Mouse (Mus musculus) bone marrow macrophage, adult 2 months (primary cell): Measurements from ENCODE around the gene Zc2hc1b.

ENCODE experiments used
- CTCF ChIP-seq: IDR thresholded peaks from 2 replicates; pipeline ENCODE4 v1.5.1; 2012; ENCODE audit warnings: low read depth, mild to moderate bottlenecking, low read length, moderate library complexity
- POLR2A ChIP-seq: IDR thresholded peaks from 2 replicates; pipeline ENCODE4 v1.6.1; 2012; ENCODE audit warnings: mild to moderate bottlenecking, low read depth, low read length, borderline replicate concordance

DNA sequence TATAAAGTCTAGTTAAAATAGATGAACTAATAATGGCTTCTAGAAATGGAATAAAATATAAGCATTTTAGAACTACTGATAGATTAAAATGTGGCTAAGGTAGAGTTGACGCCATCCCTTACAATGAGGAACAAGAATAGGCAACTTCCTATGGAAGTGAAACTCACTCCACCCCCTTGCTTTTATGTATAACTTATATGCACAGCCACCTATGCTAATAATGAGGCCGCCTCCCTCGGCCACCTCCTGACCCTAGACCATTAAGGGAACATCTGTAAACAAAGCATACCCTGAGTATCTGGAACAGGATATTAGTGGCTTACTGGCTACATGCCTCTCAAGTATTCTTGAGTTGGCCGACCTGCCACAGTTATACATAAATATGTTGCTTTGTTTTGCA, 74.0 kb downstream of the Zc2hc1b start:
- TF ChIP-seq CTCF (no peak), POLR2A (no peak)
